Mouse (Mus musculus) A20 (cell line): ENCODE data around the gene Tas1r2.

Experiments used
- DNase-seq: peaks from one replicate; pipeline ENCODE4 v3.0.0-alpha.2; 2011; ENCODE audit warnings: low read depth, low spot score

The Tas1r2 gene

DNA sequence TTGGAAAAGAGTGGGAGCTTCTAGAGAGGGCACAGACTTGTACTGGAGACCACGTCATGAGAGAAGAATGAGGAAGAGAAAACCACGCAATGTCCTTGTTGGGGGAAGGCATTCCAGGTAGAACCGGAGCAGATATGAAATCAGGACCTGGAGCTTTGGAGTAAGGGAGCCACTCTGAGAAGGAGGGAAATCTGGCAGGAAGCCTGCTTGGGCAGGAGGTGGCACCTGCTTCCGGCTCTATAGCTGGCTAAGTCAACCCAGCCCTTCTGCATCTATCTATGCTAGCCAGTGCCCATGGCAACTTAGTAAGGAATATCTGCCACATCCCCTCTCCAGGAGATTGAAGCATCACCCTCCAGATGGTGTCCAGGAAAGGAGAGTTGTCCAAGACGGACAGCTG is 52.6 kb downstream of the Tas1r2 start:
- no peak for DNase-seq

GRCm38 (mm10) chr4:139710467-139711334 is 57.4 kb downstream of the Tas1r2 start:
- DNase-seq, result no peak

DNA sequence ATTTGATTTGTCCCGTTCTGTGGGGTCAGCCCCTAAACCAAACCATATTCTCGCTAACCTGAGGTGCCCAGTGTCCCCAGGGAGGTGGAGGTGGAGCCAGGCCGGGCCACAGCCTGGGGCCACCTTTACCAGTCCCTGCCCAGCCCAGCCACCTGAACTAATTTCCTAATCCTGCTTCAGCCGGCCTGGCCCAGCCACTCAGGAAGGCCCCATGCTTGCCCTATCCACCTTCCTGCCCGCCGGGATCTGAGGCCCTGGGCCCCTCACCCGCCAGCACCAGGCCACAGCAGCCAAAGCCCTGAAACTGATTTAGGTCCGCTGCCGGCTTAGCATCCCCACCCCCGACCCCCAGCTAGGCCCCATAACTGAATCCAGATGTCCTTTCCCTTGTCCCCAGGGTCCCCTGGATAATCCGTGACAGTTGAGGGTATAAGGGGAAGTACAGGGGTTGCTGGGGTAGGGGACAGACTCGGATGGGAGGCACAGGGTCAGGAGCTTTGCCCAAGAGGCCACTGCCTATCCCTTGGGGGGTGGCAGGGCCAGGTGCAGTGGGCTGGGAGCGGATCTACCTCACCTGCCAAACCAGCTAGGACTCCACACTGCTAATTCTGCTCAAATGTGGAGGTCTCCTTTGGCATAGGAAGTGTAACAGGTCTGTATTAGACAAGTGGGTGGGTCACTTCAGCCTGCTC is 62.0 kb downstream of the Tas1r2 start:
- no peak for DNase-seq

DNA sequence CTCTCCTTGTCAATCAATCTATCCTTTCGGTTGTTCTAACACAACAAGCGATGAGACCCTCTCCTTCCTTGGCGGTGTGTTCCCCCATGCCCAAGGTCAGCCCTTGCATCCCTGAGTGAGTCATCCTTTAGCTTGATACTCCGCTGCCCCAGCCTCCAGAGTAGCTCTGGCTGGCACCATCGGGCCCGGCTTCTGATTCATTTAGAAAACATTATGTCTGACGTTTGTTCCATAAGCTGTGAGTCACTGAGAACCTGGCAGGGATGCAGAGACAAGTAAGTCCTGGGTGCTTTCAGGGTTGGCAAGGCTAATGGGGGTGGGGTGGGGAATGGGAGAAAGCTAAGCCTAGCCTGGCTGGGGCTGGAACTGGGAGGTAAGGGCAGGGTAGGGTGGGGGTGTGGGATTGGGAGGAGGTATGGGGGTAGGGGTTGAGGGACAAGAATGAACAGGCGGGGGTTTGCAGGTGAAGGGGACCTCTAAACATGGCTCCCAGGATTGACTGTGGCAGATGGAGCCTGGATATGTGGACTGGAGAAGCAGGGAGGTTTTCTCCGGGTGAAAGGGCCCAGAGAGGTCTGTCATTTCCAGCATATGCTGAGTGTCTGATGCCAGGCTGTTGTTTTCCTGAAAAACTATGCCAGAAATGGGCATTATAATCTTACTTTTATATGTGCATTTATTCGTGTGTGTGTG is 63.3 kb downstream of the Tas1r2 start:
- DNase-seq, result no peak

GRCm38 (mm10) chr4:139718978-139719377 is 65.6 kb downstream of the Tas1r2 start:
- DNase-seq, result no peak
